Mouse (Mus musculus): Measurements from ENCODE around the gene Zfp335.

The Zfp335 gene

GRCm38 (mm10) chr2:164911086-164912048, at the start of gene Zfp335:
TSS of gene Zfp335 (minus strand) at chr2:164911757.
- DNase-seq (ENCODE audit: low read depth), result peak; percentile 97

- DNase-seq (ENCODE audit: low read depth), result peak; percentile 43
Observed at GRCm38 (mm10) chr2:164960716-164961441, 49.3 kb upstream of the Zfp335 start, which contains the start of gene Slc12a5. TSS of gene Slc12a5 (plus strand) at chr2:164960802.

GRCm38 (mm10) chr2:164957548-164958315, 46.2 kb upstream of the Zfp335 start:
- no peak for DNase-seq (ENCODE audit: low read depth)

GRCm38 (mm10) chr2:164956195-164956594, 44.6 kb upstream of the Zfp335 start:
- DNase-seq (ENCODE audit: low read depth), result no peak

GRCm38 (mm10) chr2:164955725-164956124, 44.2 kb upstream of the Zfp335 start:
- no peak for DNase-seq (ENCODE audit: low read depth)

- peak; percentile 89 for DNase-seq (ENCODE audit: low read depth)
Observed at GRCm38 (mm10) chr2:164953224-164953623, 41.7 kb upstream of the Zfp335 start.

- peak; percentile 73 for DNase-seq (ENCODE audit: low read depth)
Observed at GRCm38 (mm10) chr2:164952448-164952847, 40.9 kb upstream of the Zfp335 start.

GRCm38 (mm10) chr2:164951745-164952144, 40.2 kb upstream of the Zfp335 start:
- no peak for DNase-seq (ENCODE audit: low read depth)

GRCm38 (mm10) chr2:164950501-164950900, 38.9 kb upstream of the Zfp335 start:
- peak; percentile 79 for DNase-seq (ENCODE audit: low read depth)

- DNase-seq (ENCODE audit: low read depth), result no peak
Observed at GRCm38 (mm10) chr2:164948962-164949361, 37.4 kb upstream of the Zfp335 start.

GRCm38 (mm10) chr2:164947930-164948329, 36.4 kb upstream of the Zfp335 start:
- no peak for DNase-seq (ENCODE audit: low read depth)

GRCm38 (mm10) chr2:164947506-164947905, 35.9 kb upstream of the Zfp335 start:
- no peak for DNase-seq (ENCODE audit: low read depth)

GRCm38 (mm10) chr2:164942692-164943290, 31.2 kb upstream of the Zfp335 start:
- peak; percentile 74 for DNase-seq (ENCODE audit: low read depth)

GRCm38 (mm10) chr2:164940140-164940830, 28.7 kb upstream of the Zfp335 start, which contains the start of gene Mmp9:
TSS of gene Mmp9 (plus strand) at chr2:164940780.
- DNase-seq (ENCODE audit: low read depth), result no peak

- no peak for DNase-seq (ENCODE audit: low read depth)
Observed at GRCm38 (mm10) chr2:164939106-164939505, 27.5 kb upstream of the Zfp335 start.

- DNase-seq (ENCODE audit: low read depth), result peak; percentile 85
Observed at GRCm38 (mm10) chr2:164938146-164939091, 26.9 kb upstream of the Zfp335 start.

- DNase-seq (ENCODE audit: low read depth), result no peak
Observed at GRCm38 (mm10) chr2:164935991-164936390, 24.4 kb upstream of the Zfp335 start.

- DNase-seq (ENCODE audit: low read depth), result no peak
Observed at GRCm38 (mm10) chr2:164933534-164933933, 22.0 kb upstream of the Zfp335 start.

GRCm38 (mm10) chr2:164930706-164931581, 19.4 kb upstream of the Zfp335 start:
- DNase-seq (ENCODE audit: low read depth), result no peak

All from naive thymus-derived CD4-positive, alpha-beta T cell, adult 2 months (primary cell).